Mouse (Mus musculus) kidney, embryonic 15.5 days (tissue): Measurements from ENCODE around the gene Proz. TPM values are rescaled to one million over a fixed set of nuclear protein-coding genes. Genes with fewer than 3 reads are reported as not detected.

Experiments
- ATAC-seq: fragments of 200-750 bp; cut with Nextera tagmentation; replicated peaks from 2 replicates; pipeline ENCODE4 v1.8.0; 2017; ENCODE audit warnings: moderate TSS enrichment; ENCODE audit not compliant: low FRiP score
- H3K27ac ChIP-seq: fragments of 300-500 bp; sonication (generic); 2 replicates; pipeline ENCODE4 v1.5.1; 2015; ENCODE audit warnings: mild to moderate bottlenecking, inconsistent platforms
- H3K27me3 ChIP-seq: fragments of 300-500 bp; sonication (generic); 2 replicates; pipeline ENCODE4 v1.6.1; 2015; ENCODE audit warnings: inconsistent platforms
- H3K36me3 ChIP-seq: fragments of 300-500 bp; sonication (generic); 2 replicates; pipeline ENCODE4 v1.6.1; 2015; ENCODE audit warnings: inconsistent platforms
- H3K4me1 ChIP-seq: fragments of 300-500 bp; sonication (generic); 2 replicates; pipeline ENCODE4 v1.6.1; 2015; ENCODE audit warnings: inconsistent platforms
- H3K4me2 ChIP-seq: fragments of 300-500 bp; sonication (generic); 2 replicates; pipeline ENCODE4 v1.6.1; 2015; ENCODE audit warnings: moderate library complexity, mild to moderate bottlenecking, inconsistent platforms
- H3K4me3 ChIP-seq: fragments of 300-500 bp; sonication (generic); replicated peaks from 2 replicates; pipeline ENCODE4 v1.5.1; 2015; ENCODE audit warnings: mild to moderate bottlenecking, inconsistent platforms
- H3K9ac ChIP-seq: fragments of 300-500 bp; sonication (generic); 2 replicates; pipeline ENCODE4 v1.6.1; 2015; ENCODE audit warnings: mild to moderate bottlenecking, inconsistent platforms
- H3K9me3 ChIP-seq: fragments of 300-500 bp; sonication (generic); replicated peaks from 2 replicates; pipeline ENCODE4 v1.6.1; 2016; ENCODE audit warnings: inconsistent platforms
- WGBS: fragments of 180-500 bp; shearing (Covaris S2); methylation state at CpG from one replicate; pipeline ENCODE4 v1.1.7; 2015; ENCODE audit warnings: mixed read lengths; 5-methylcytosine and 5-hydroxymethylcytosine counted together
- polyA plus RNA-seq: library from polyadenylated mRNA; unstranded; fragments of >200 nt; fragmentation: Nextera tagmentation; extraction: Ambion mirVana; gene quantifications from 2 replicates; pipeline ENCODE4 v1.2.1, GENCODE M21; 2015

Proz gene
- polyA plus RNA-seq, 1 experiment from 2014 or later: 1.9 TPM

- Histone ChIP-seq H3K4me2 (no peak overlapping the region), H3K4me1 (peaks cover 26% of the 10 kb centered on the region), H3K27me3 (no peaks in the 10 kb centered on the region), H3K9me3 (no peaks in the 10 kb centered on the region), H3K9ac (no peak overlapping the region), H3K36me3 (peaks cover 33% of the 10 kb centered on the region), H3K27ac (no peak overlapping the region), H3K4me3 (no peak overlapping the region)
- WGBS: 63% methylated on average over 1 of the region's 1 CpGs
- no peak for ATAC-seq
Observed at GRCm38 (mm10) chr8:13109416-13109960, 48.8 kb downstream of the Proz start.

DNA sequence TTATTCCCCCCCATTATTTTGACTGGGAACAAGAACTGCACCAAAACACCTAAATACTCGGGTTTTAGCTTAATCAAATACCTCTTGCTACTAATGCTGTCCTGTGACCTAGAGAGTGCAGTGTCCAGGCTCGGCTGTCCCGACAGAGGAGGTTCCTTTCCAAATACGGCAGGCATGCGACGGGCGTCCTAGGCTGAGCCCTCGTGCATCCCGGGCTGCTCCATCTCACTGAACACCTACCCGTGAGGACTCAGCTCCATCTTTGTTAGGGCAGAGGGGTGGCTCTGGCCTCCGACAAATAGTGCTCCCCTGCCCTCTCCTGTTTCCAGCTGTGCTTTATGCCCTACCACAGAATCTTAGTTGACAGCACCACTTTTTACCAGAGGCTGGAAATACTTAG, 51.2 kb downstream of the Proz start:
- H3K9ac ChIP-seq: no peak overlapping the region
- no peak for ATAC-seq
- peaks cover 17% of the 10 kb centered on the region for H3K4me1 ChIP-seq
- 89% methylated on average over 11 of the region's 11 CpGs for WGBS
- H3K4me3 ChIP-seq: no peak overlapping the region
- no peak overlapping the region for H3K4me2 ChIP-seq
- H3K36me3 ChIP-seq: peaks cover 46% of the 10 kb centered on the region
- no peaks in the 10 kb centered on the region for H3K27me3 ChIP-seq
- no peaks in the 10 kb centered on the region for H3K9me3 ChIP-seq
- H3K27ac ChIP-seq: no peak overlapping the region

DNA sequence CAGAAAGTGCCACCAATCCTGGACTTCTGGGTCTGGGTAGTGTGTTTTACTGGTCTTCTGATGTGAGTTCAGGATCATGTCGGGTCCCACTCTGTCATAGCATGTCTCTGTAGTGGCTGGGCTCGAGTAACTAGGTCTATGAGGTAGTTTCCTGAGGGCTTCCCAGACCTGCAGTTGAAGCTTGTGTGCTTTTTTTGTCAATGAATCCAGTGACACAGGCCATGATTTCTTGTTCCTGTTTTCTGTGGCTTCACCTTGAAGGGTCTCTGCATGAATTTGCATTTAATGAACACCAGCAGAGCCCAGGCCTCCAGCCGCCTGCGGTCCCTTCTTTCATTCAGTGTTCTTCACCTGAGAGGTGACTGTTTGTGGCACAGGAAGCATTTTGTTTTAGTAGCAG, 52.5 kb downstream of the Proz start:
- peaks cover 7% of the 10 kb centered on the region for H3K4me1 ChIP-seq
- 89% methylated on average over 4 of the region's 4 CpGs for WGBS
- H3K4me3 ChIP-seq: no peak overlapping the region
- no peaks in the 10 kb centered on the region for H3K9me3 ChIP-seq
- no peak overlapping the region for H3K27ac ChIP-seq
- no peak overlapping the region for H3K4me2 ChIP-seq
- H3K9ac ChIP-seq: no peak overlapping the region
- H3K27me3 ChIP-seq: no peaks in the 10 kb centered on the region
- no peak for ATAC-seq
- H3K36me3 ChIP-seq: peaks cover 47% of the 10 kb centered on the region

DNA sequence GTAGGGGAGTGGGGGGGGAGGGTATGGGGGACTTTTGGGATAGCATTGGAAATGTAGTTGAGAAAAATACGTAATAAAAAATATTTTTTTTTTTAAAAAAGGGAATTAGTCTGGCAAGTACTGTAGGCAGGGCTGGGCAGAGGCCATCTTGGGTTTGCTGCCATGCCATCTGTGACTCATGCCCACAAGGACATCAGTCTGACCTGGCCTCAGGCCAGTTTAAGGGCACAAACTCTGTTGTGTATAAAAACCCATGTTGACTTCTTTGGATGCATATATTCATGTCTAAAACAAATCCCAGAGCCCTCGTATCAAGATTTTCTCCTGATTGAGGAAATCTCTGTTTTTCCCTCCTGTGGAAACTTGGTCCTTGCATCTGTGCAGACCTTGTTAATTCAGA, 56.4 kb downstream of the Proz start:
- peaks cover 70% of the 10 kb centered on the region for H3K36me3 ChIP-seq
- no peak for ATAC-seq
- H3K4me1 ChIP-seq: no peaks in the 10 kb centered on the region
- no peaks in the 10 kb centered on the region for H3K27me3 ChIP-seq
- no peak overlapping the region for H3K9ac ChIP-seq
- H3K27ac ChIP-seq: no peak overlapping the region
- 95% methylated on average over 2 of the region's 2 CpGs for WGBS
- H3K9me3 ChIP-seq: no peaks in the 10 kb centered on the region
- H3K4me2 ChIP-seq: no peak overlapping the region
- no peak overlapping the region for H3K4me3 ChIP-seq

GRCm38 (mm10) chr8:13118516-13118915, 57.8 kb downstream of the Proz start:
- Histone ChIP-seq H3K4me2 (no peak overlapping the region), H3K4me1 (no peaks in the 10 kb centered on the region), H3K36me3 (peaks cover 72% of the 10 kb centered on the region), H3K27me3 (no peaks in the 10 kb centered on the region), H3K9ac (no peak overlapping the region), H3K9me3 (no peaks in the 10 kb centered on the region), H3K4me3 (no peak overlapping the region), H3K27ac (no peak overlapping the region)
- no peak for ATAC-seq
- 94% methylated on average over 3 of the region's 3 CpGs for WGBS

DNA sequence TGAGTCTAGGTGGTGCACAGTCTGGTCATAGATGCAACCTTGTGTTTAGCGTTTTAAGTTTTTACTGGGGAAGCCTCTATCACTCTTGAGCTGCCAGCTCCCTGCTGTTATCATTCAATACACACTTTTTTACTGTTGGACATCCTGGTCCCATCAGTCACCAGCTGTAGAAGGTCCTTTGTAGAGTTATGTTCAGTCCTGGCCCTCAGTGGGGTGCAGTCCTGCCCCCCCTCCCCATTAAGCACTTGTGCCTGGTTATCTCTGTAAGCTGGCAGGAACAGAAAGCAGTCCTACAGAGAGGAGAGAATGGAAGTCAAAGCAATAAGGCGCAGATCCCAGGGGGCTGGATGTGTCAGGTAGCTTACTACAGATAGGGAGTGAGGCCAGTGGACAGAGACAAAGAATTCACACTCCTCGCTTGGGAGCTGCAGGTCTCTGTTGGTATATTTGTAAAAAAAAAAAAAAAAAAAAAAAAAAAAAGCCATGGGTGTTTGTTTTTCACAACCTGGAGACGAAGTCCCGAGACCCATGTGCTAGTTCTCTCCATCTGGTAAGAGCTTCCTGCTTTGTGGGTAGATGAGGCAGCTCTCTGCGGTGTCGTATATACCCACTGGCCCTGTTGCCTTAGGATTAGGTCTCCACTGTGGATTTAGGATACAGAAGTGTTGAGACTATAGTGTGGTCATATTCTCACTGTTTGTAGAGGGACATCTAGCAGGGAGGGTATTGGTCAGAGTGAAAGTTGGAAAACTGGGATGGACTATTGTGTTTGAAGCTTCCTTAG, 60.4 kb downstream of the Proz start:
- Histone ChIP-seq H3K9me3 (no peaks in the 10 kb centered on the region), H3K4me2 (no peak overlapping the region), H3K27me3 (no peaks in the 10 kb centered on the region), H3K9ac (no peak overlapping the region), H3K27ac (no peak overlapping the region), H3K4me3 (no peak overlapping the region), H3K36me3 (peaks cover 75% of the 10 kb centered on the region), H3K4me1 (no peaks in the 10 kb centered on the region)
- ATAC-seq: no peak
- WGBS: 92% methylated on average over 7 of the region's 7 CpGs

DNA sequence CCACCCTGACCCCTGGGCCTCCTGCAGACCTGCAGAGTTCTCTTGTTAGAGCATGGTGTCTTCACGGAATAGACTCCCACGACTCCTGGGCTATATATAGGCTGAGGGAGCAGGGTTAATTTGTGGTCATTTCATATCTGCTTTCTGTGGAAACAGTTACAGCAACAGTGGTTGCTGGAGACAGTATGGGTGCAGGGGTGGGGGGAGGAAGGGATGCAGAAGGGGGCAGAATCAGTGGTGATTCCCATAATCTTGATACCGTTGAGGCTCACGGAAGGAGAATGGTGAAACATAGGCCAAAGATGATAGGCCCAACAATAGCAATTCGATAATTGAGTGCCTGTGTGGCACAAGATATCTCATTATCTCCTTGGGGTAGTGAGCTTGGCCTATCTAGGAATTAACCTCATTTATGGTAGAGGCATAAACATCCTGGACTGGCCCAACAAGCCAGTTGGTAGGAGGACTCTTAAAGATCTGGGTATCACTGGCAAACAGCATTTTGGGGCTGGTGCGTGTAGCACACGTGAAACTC, 62.2 kb downstream of the Proz start:
- ATAC-seq: no peak

GRCm38 (mm10) chr8:13124897-13125296, 64.2 kb downstream of the Proz start:
- no peak overlapping the region for H3K27ac ChIP-seq
- 91% methylated on average over 8 of the region's 8 CpGs for WGBS
- H3K4me1 ChIP-seq: no peaks in the 10 kb centered on the region
- no peak overlapping the region for H3K4me2 ChIP-seq
- no peaks in the 10 kb centered on the region for H3K9me3 ChIP-seq
- H3K4me3 ChIP-seq: no peak overlapping the region
- H3K36me3 ChIP-seq: peaks cover 87% of the 10 kb centered on the region
- H3K27me3 ChIP-seq: no peaks in the 10 kb centered on the region
- H3K9ac ChIP-seq: no peak overlapping the region
- no peak for ATAC-seq

More for the DNA sequence above, 62.2 kb downstream of the Proz start:
- no peak overlapping the region for H3K9ac ChIP-seq
- 93% methylated on average over 7 of the region's 7 CpGs for WGBS
- H3K4me2 ChIP-seq: no peak overlapping the region
- H3K4me3 ChIP-seq: no peak overlapping the region
- no peaks in the 10 kb centered on the region for H3K4me1 ChIP-seq
- no peak overlapping the region for H3K27ac ChIP-seq
- H3K27me3 ChIP-seq: no peaks in the 10 kb centered on the region
- H3K36me3 ChIP-seq: peaks cover 87% of the 10 kb centered on the region
- no peaks in the 10 kb centered on the region for H3K9me3 ChIP-seq

Other genes with a start within 250 kb of the Proz start
- gene Mcf2l, start 187.1 kb upstream of the Proz start, polyA plus RNA-seq: 18.9 and 22.7 TPM in 2 replicates
- gene F7, start 34.9 kb upstream of the Proz start, polyA plus RNA-seq: 0.19 and 0.21 TPM in 2 replicates
- gene F10, start 23.6 kb upstream of the Proz start, polyA plus RNA-seq: 1.8 and 3.7 TPM in 2 replicates
- gene Pcid2, start 44.5 kb downstream of the Proz start, polyA plus RNA-seq: 42.8 and 45.5 TPM in 2 replicates
- gene Cul4a, start 44.7 kb downstream of the Proz start, polyA plus RNA-seq: 104 and 105 TPM in 2 replicates
- 299 and 302 TPM in 2 replicates for gene Lamp1, start 98.2 kb downstream of the Proz start, polyA plus RNA-seq
- 19.3 and 21.3 TPM in 2 replicates for gene Grtp1, start 139.7 kb downstream of the Proz start, polyA plus RNA-seq
- gene Adprhl1, start 193.2 kb downstream of the Proz start, polyA plus RNA-seq: 0.48 and 1.4 TPM in 2 replicates
- 24.6 and 26.0 TPM in 2 replicates for gene Dcun1d2, start 227.2 kb downstream of the Proz start, polyA plus RNA-seq
- 41.4 and 45.1 TPM in 2 replicates for gene Tmco3, start 227.3 kb downstream of the Proz start, polyA plus RNA-seq